In genomic region chr17:69382511-69383100, GRCm38 (mm10) we compare ENCODE assay signal across 8 mouse cellular contexts. TPM values are rescaled to one million over a fixed set of nuclear protein-coding genes. Genes with fewer than 3 reads are reported as not detected.
A peak's percentile ranks its signal among the peaks of the same experiment; 100 is the strongest.
DNase-seq lines count a peak whose midpoint lies in the region; ATAC-seq and TF ChIP-seq lines count a peak whose summit lies in the region.

TSS of gene Zbtb14 (plus strand) at chr17:69383050.

- H3K4me2 ChIP-seq in forebrain, embryonic 12.5 days = peak within 1 kb of the TSS; percentile 75
- peak within 1 kb of the TSS; percentile 73 for H3K4me2 ChIP-seq in heart, postnatal 0 days (ENCODE audit: low read depth, low read length)
- peak within 1 kb of the TSS; percentile 97 for H3K4me2 ChIP-seq in liver, embryonic 16.5 days (ENCODE audit: low read depth, low read length)
- peak within 1 kb of the TSS; percentile 87 for H3K4me2 ChIP-seq in neural tube, embryonic 13.5 days

- peak; percentile 93 for ATAC-seq in forebrain, embryonic 12.5 days (ENCODE audit: low FRiP score)
- ATAC-seq in heart, postnatal 0 days (ENCODE audit: insufficient read depth, low read depth) = peak; percentile 91
- ATAC-seq in liver, embryonic 16.5 days (ENCODE audit: low read depth) = peak; percentile 87
- ATAC-seq in neural tube, embryonic 13.5 days (ENCODE audit: low read depth) = peak; percentile 90

- peak within 1 kb of the TSS; percentile 95 for H3K9ac ChIP-seq in forebrain, embryonic 12.5 days
- peak within 1 kb of the TSS; percentile 91 for H3K9ac ChIP-seq in heart, postnatal 0 days (replicated peaks; ENCODE audit: low read depth, low read length)
- peak within 1 kb of the TSS; percentile 87 for H3K9ac ChIP-seq in liver, embryonic 16.5 days (ENCODE audit: low read depth, low read length)
- H3K9ac ChIP-seq in neural tube, embryonic 13.5 days = peak within 1 kb of the TSS; percentile 95

- TF ChIP-seq POLR2A in testis, adult 2 months (IDR thresholded peaks at IDR 0.05; ENCODE audit: control insufficient read depth, low read depth, low read length) = peak; percentile 31; the same call in 1 of the 2 replicates

- peak within 1 kb of the TSS; percentile 100 for H3K27ac ChIP-seq in forebrain, embryonic 12.5 days
- peak within 1 kb of the TSS; percentile 100 for H3K27ac ChIP-seq in heart, postnatal 0 days (ENCODE audit: low read depth)
- H3K27ac ChIP-seq in liver, embryonic 16.5 days (ENCODE audit: low read length) = peak within 1 kb of the TSS; percentile 97
- H3K27ac ChIP-seq in neural tube, embryonic 13.5 days (replicated peaks) = peak within 1 kb of the TSS; percentile 100
- H3K27ac ChIP-seq in testis, adult 2 months (ENCODE audit: control insufficient read depth, insufficient read depth, low read depth, low read length) = peak within 1 kb of the TSS; percentile 85

- no peak for TF ChIP-seq CTCF in E14TG2a.4 (conservative IDR thresholded peaks at IDR 0.05; ENCODE audit: low read length)
- peak; percentile 34 for TF ChIP-seq CTCF in heart, postnatal 0 days (IDR thresholded peaks at IDR 0.05; ENCODE audit: low read depth)
- TF ChIP-seq CTCF in testis, adult 2 months (IDR thresholded peaks at IDR 0.05; ENCODE audit: control insufficient read depth, insufficient read depth, insufficient replicate concordance, low read depth, low read length) = no peak

- H3K4me3 ChIP-seq in E14TG2a.4 (replicated peaks; ENCODE audit: low read length) = peak within 1 kb of the TSS; percentile 92
- H3K4me3 ChIP-seq in forebrain, embryonic 12.5 days (replicated peaks) = peak within 1 kb of the TSS; percentile 88
- H3K4me3 ChIP-seq in heart, postnatal 0 days (ENCODE audit: low read depth, low read length) = peak within 1 kb of the TSS; percentile 88
- H3K4me3 ChIP-seq in liver, embryonic 16.5 days (ENCODE audit: low read depth, low read length) = peak within 1 kb of the TSS; percentile 89
- peak within 1 kb of the TSS; percentile 86 for H3K4me3 ChIP-seq in neural tube, embryonic 13.5 days
- H3K4me3 ChIP-seq in testis, adult 2 months (ENCODE audit: control insufficient read depth, low read depth, low read length) = peak within 1 kb of the TSS; percentile 91

- H3K4me1 ChIP-seq in E14TG2a.4 (replicated peaks; ENCODE audit: low read depth, low read length) = peaks cover 30% of the 10 kb centered on the region
- peaks cover 16% of the 10 kb centered on the region for H3K4me1 ChIP-seq in forebrain, embryonic 12.5 days
- H3K4me1 ChIP-seq in heart, postnatal 0 days (ENCODE audit: control insufficient read depth, insufficient read depth) = peaks cover 7% of the 10 kb centered on the region; the same call in 1 of the 2 replicates
- peaks cover 17% of the 10 kb centered on the region for H3K4me1 ChIP-seq in liver, embryonic 16.5 days (ENCODE audit: control insufficient read depth, low read depth, low read length)
- peaks cover 16% of the 10 kb centered on the region for H3K4me1 ChIP-seq in neural tube, embryonic 13.5 days (replicated peaks)
- H3K4me1 ChIP-seq in testis, adult 2 months (ENCODE audit: control insufficient read depth, insufficient read depth, low read length) = peaks cover 9% of the 10 kb centered on the region

- H3K27me3 ChIP-seq in E14TG2a.4 (ENCODE audit: insufficient read depth, low read length) = no peaks in the 10 kb centered on the region; the same call in 1 of the 2 replicates
- H3K27me3 ChIP-seq in forebrain, embryonic 12.5 days = no peaks in the 10 kb centered on the region
- no peaks in the 10 kb centered on the region for H3K27me3 ChIP-seq in heart, postnatal 0 days (ENCODE audit: control insufficient read depth, insufficient read depth, low read length)
- no peaks in the 10 kb centered on the region for H3K27me3 ChIP-seq in liver, embryonic 16.5 days (ENCODE audit: control insufficient read depth, insufficient read depth, low read depth, low read length)
- no peaks in the 10 kb centered on the region for H3K27me3 ChIP-seq in neural tube, embryonic 13.5 days
- no peaks in the 10 kb centered on the region for H3K27me3 ChIP-seq in testis, adult 2 months (ENCODE audit: control insufficient read depth, insufficient read depth, low read length)

- WGBS in forebrain, embryonic 12.5 days = under 1% methylated on average over 43 of the region's 72 CpGs
- WGBS in heart, postnatal 0 days = under 1% methylated on average over 44 of the region's 72 CpGs
- under 1% methylated on average over 44 of the region's 72 CpGs for WGBS in liver, embryonic 16.5 days (ENCODE audit: insufficient replicate concordance)
- WGBS in neural tube, embryonic 13.5 days = under 1% methylated on average over 48 of the region's 72 CpGs

- no peaks in the 10 kb centered on the region for H3K9me3 ChIP-seq in E14TG2a.4 (ENCODE audit: low read length)
- H3K9me3 ChIP-seq in forebrain, embryonic 12.5 days = no peaks in the 10 kb centered on the region
- H3K9me3 ChIP-seq in heart, postnatal 0 days (replicated peaks; ENCODE audit: control insufficient read depth, low read length) = no peaks in the 10 kb centered on the region
- no peaks in the 10 kb centered on the region for H3K9me3 ChIP-seq in liver, embryonic 16.5 days (replicated peaks; ENCODE audit: control insufficient read depth, low read length)
- H3K9me3 ChIP-seq in neural tube, embryonic 13.5 days = no peaks in the 10 kb centered on the region

- peak; percentile 88 for DNase-seq in c-Kit-positive CD71-positive TER-119-positive erythroid progenitor cells, embryonic 14.5 days (ENCODE audit: low spot score)
- DNase-seq in heart, postnatal 0 days (ENCODE audit: low spot score) = peak; percentile 95
- peak; percentile 94 to 97 for DNase-seq in kidney, postnatal 4 days

- no peak for TF ChIP-seq EP300 in heart, postnatal 0 days (IDR thresholded peaks at IDR 0.05; ENCODE audit: low read depth)

- H3K36me3 ChIP-seq in E14TG2a.4 (ENCODE audit: insufficient read depth, low read length) = peaks cover 16% of the 10 kb centered on the region
- H3K36me3 ChIP-seq in forebrain, embryonic 12.5 days (replicated peaks) = peaks cover 14% of the 10 kb centered on the region
- H3K36me3 ChIP-seq in heart, postnatal 0 days (replicated peaks; ENCODE audit: control insufficient read depth, insufficient read depth, low read length) = peaks cover 15% of the 10 kb centered on the region
- H3K36me3 ChIP-seq in liver, embryonic 16.5 days (ENCODE audit: control insufficient read depth, insufficient read depth) = peaks cover 5% of the 10 kb centered on the region; the same call in 1 of the 2 replicates
- peaks cover 12% of the 10 kb centered on the region for H3K36me3 ChIP-seq in neural tube, embryonic 13.5 days
- H3K36me3 ChIP-seq in testis, adult 2 months (ENCODE audit: control insufficient read depth, insufficient read depth, low read length) = no peaks in the 10 kb centered on the region

RNA-seq across cellular contexts. Expression of gene Zbtb14, which starts in this region (rescaled TPM):
- polyA plus RNA-seq in forebrain, embryonic 12.5 days (2016; fragmentation: Nextera tagmentation; extraction: Ambion mirVana) = 35.8 and 36.6 TPM in 2 replicates
- 6.0 and 8.4 TPM in 2 replicates for total RNA-seq in heart, postnatal 0 days (2014; rRNA removed; ENCODE audit: low replicate concordance)
- 8.8 and 10.4 TPM in 2 replicates for polyA plus RNA-seq in heart, postnatal 0 days (2015; fragmentation: Nextera tagmentation; extraction: Ambion mirVana)
- 7.0 and 7.5 TPM in 2 replicates for polyA plus RNA-seq in liver, embryonic 16.5 days (2015; fragmentation: Nextera tagmentation; extraction: Ambion mirVana)
- 29.0 and 31.1 TPM in 2 replicates for polyA plus RNA-seq in neural tube, embryonic 13.5 days (2015; fragmentation: Nextera tagmentation; extraction: Ambion mirVana)
- 0.94 and 0.95 TPM in 2 replicates for polyA plus RNA-seq in testis, adult 2 months (2012; rRNA removed)

Comparison
In these comparisons a context has a peak if more than half of its experiments do, and no peak if none do; other contexts are left out.
1. Peak in every context shown above with its lines: DNase-seq, ATAC-seq, H3K4me3 ChIP-seq and H3K27ac ChIP-seq.